Mouse (Mus musculus) layer of hippocampus, postnatal 14 days (tissue): Measurements from ENCODE around the gene Arhgef40. TPM values are rescaled to one million over a fixed set of nuclear protein-coding genes. Genes with fewer than 3 reads are reported as not detected.

Experiments
- total RNA-seq, 2 experiments: library from RNA; stranded (reverse); gene quantifications; 2 replicates each; pipeline ENCODE4 v1.2.3; 2021

Gene Arhgef40
- total RNA-seq, 2 experiments from 2014 or later: 44.2 to 47.4 TPM

Other genes with a start within 250 kb of the Arhgef40 start
- not detected for gene Ang4, start 211.1 kb upstream of the Arhgef40 start, total RNA-seq
- not detected for gene AY358078, start 184.7 kb upstream of the Arhgef40 start, total RNA-seq
- gene Ear6, start 131.0 kb upstream of the Arhgef40 start, total RNA-seq: not detected
- gene Mettl17, start 99.9 kb upstream of the Arhgef40 start, total RNA-seq: 10 to 100 TPM; 34.9 to 38.9 TPM
- 1 to 10 TPM; 4.7 to 5.6 TPM for gene Slc39a2, start 91.8 kb upstream of the Arhgef40 start, total RNA-seq
- gene Ndrg2, start 70.6 kb upstream of the Arhgef40 start, total RNA-seq: 100 to 1,000 TPM; 696 to 763 TPM
- gene Tppp2, start 66.3 kb upstream of the Arhgef40 start, total RNA-seq: not detected
- gene Rnase13, start 61.9 kb upstream of the Arhgef40 start, total RNA-seq: under 1 TPM in 1 of 2 experiments, not detected in 1; 0.23 TPM
- under 1 TPM; 0.39 to 0.95 TPM for gene Tmem253, start 30.9 kb downstream of the Arhgef40 start, total RNA-seq
- gene Zfp219, start 36.0 kb downstream of the Arhgef40 start, total RNA-seq: 10 to 100 TPM; 37.6 to 41.2 TPM
- not detected for gene Olfr221, start 57.7 kb downstream of the Arhgef40 start, total RNA-seq
- 100 to 1,000 TPM; 213 to 245 TPM for gene Hnrnpc, start 119.3 kb downstream of the Arhgef40 start, total RNA-seq
- gene Rpgrip1, start 126.0 kb downstream of the Arhgef40 start, total RNA-seq: 1 to 10 TPM; 2.4 TPM
- 10 to 100 TPM; 48.3 TPM for gene Supt16, start 212.7 kb downstream of the Arhgef40 start, total RNA-seq